9 mouse cellular contexts compared by ENCODE assay signal in the genomic region with DNA sequence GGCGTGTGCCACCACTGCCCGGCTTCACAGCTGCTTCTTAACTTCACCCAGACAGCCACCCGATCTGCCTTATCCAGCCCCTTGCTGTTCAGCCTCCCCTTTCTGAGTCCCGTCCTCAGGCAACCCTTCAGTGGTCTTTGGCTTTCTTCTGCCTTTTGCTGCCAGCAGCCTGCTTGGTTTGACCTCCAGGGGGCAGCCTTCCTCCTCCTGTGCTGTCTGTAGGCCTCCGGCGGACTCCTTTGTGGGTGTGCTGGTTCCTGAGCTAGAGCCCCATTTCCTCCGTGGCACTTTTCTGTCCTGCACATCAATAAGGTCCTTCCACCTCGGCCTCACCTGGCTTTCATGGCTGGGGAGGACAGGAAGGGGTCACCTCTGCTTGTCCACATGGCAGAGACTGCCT. TPM values are rescaled to one million over a fixed set of nuclear protein-coding genes. Genes with fewer than 3 reads are reported as not detected.
DNase-seq lines count a peak whose midpoint lies in the region; ATAC-seq and TF ChIP-seq lines count a peak whose summit lies in the region.
"Had no signal": no experiment of that assay in that cellular context is flagged by ENCODE, and none has a peak within 500 bp of the region (broad histone marks: within the 10 kb centered on the region; RNA-seq: fewer than 3 reads in every experiment).

No protein-coding gene starts in this region.

- no peak for ATAC-seq in heart, postnatal 0 days (ENCODE audit: insufficient read depth, low read depth)
- ATAC-seq in heart, embryonic 11.5 days (replicated peaks; ENCODE audit: insufficient number of reproducible peaks, low FRiP score, low TSS enrichment) = no peak

- H3K9me3 ChIP-seq in heart, postnatal 0 days (replicated peaks; ENCODE audit: control insufficient read depth, low read length) = no peaks in the 10 kb centered on the region
- H3K9me3 ChIP-seq in heart, embryonic 11.5 days (replicated peaks; ENCODE audit: control insufficient read depth, low read length) = no peaks in the 10 kb centered on the region

- 71% methylated on average over 8 of the region's 8 CpGs for WGBS in heart, postnatal 0 days
- 52% methylated on average over 8 of the region's 8 CpGs for WGBS in heart, embryonic 11.5 days (ENCODE audit: insufficient replicate concordance)

- no peak for TF ChIP-seq EP300 in heart, postnatal 0 days (IDR thresholded peaks at IDR 0.05; ENCODE audit: low read depth)

- TF ChIP-seq CTCF in heart, postnatal 0 days (IDR thresholded peaks at IDR 0.05; ENCODE audit: low read depth) = peak; percentile 25

- H3K27me3 ChIP-seq in heart, postnatal 0 days (ENCODE audit: control insufficient read depth, insufficient read depth, low read length) = no peaks in the 10 kb centered on the region
- H3K27me3 ChIP-seq in heart, embryonic 11.5 days (ENCODE audit: control insufficient read depth, insufficient read depth, low read length) = no peaks in the 10 kb centered on the region
- H3K27me3 ChIP-seq: neural tube, embryonic 12.5 days had no signal

- no peak for DNase-seq in heart, postnatal 0 days (ENCODE audit: low spot score)
- DNase-seq in heart, adult 11 months = no peak
- DNase-seq in spleen, postnatal 10 days (ENCODE audit: low spot score in 2 of 2) = peak; percentile 11 to 43
- DNase-seq in spleen, postnatal 36 days (ENCODE audit: low spot score in 2 of 2) = no peak
- DNase-seq in kidney, adult 9 months = peak; percentile 23
- DNase-seq in thymus, postnatal 25 days = peak; percentile 35
- no peak for DNase-seq in gastrocnemius, adult 18-20 months (ENCODE audit: low spot score)

- H3K4me3 ChIP-seq in heart, postnatal 0 days (ENCODE audit: low read depth, low read length) = no peak overlapping the region
- H3K4me3 ChIP-seq in heart, embryonic 11.5 days (ENCODE audit: low read depth, low read length) = no peak overlapping the region
- H3K4me3 ChIP-seq: neural tube, embryonic 12.5 days had no signal

- no peaks in the 10 kb centered on the region for H3K36me3 ChIP-seq in heart, postnatal 0 days (replicated peaks; ENCODE audit: control insufficient read depth, insufficient read depth, low read length)
- H3K36me3 ChIP-seq in heart, embryonic 11.5 days (ENCODE audit: control insufficient read depth, insufficient read depth, low read length) = no peaks in the 10 kb centered on the region
- H3K36me3 ChIP-seq: neural tube, embryonic 12.5 days had no signal

- H3K4me1 ChIP-seq in heart, postnatal 0 days (ENCODE audit: control insufficient read depth, insufficient read depth) = peaks cover 24% of the 10 kb centered on the region
- peaks cover 18% of the 10 kb centered on the region for H3K4me1 ChIP-seq in heart, embryonic 11.5 days (ENCODE audit: control insufficient read depth, insufficient read depth, low read length)

- no peak overlapping the region for H3K27ac ChIP-seq in heart, postnatal 0 days (ENCODE audit: low read depth)
- H3K27ac ChIP-seq in heart, embryonic 11.5 days (ENCODE audit: low read depth, low read length) = no peak overlapping the region
- H3K27ac ChIP-seq: neural tube, embryonic 12.5 days had no signal

- no peak overlapping the region for H3K9ac ChIP-seq in heart, postnatal 0 days (replicated peaks; ENCODE audit: low read depth, low read length)
- no peak overlapping the region for H3K9ac ChIP-seq in heart, embryonic 11.5 days (ENCODE audit: low read depth, low read length)
- H3K9ac ChIP-seq: neural tube, embryonic 12.5 days had no signal

- H3K4me2 ChIP-seq in heart, postnatal 0 days (ENCODE audit: low read depth, low read length) = no peak overlapping the region
- no peak overlapping the region for H3K4me2 ChIP-seq in heart, embryonic 11.5 days
- H3K4me2 ChIP-seq: neural tube, embryonic 12.5 days had no signal

RNA-seq across cellular contexts. Expression of gene Togaram2, which starts 20.7 kb away (rescaled TPM):
- total RNA-seq in heart, postnatal 0 days (2014; rRNA removed; ENCODE audit: low replicate concordance) = 0.46 and 2.7 TPM in 2 replicates
- 1.0 and 1.1 TPM in 2 replicates for polyA plus RNA-seq in heart, postnatal 0 days (2015; fragmentation: Nextera tagmentation; extraction: Ambion mirVana)
- polyA plus RNA-seq in heart, embryonic 11.5 days (2014; fragmentation: Nextera tagmentation; extraction: Ambion mirVana) = 1.9 and 3.1 TPM in 2 replicates
- 1 to 10 TPM; 2.4 to 4.9 TPM for total RNA-seq in gastrocnemius, adult 18-20 months (2021)

RNA-seq across cellular contexts. Expression of gene Pcare, which starts 58.9 kb away (rescaled TPM):
- total RNA-seq in heart, postnatal 0 days (2014; rRNA removed; ENCODE audit: low replicate concordance) = not detected in 2 replicates
- 0.03 TPM in 1 of 2 replicates, not detected in the other for polyA plus RNA-seq in heart, postnatal 0 days (2015; fragmentation: Nextera tagmentation; extraction: Ambion mirVana)
- polyA plus RNA-seq in heart, embryonic 11.5 days (2014; fragmentation: Nextera tagmentation; extraction: Ambion mirVana) = not detected in 2 replicates
- total RNA-seq in gastrocnemius, adult 18-20 months (2021) = under 1 TPM in 1 of 2 experiments, not detected in 1; 0.05 TPM
- polyA plus RNA-seq: neural tube, embryonic 12.5 days had no signal

Comparison
In these comparisons a context has a peak if more than half of its experiments do, and no peak if none do; other contexts are left out.
1. DNase-seq: peak in spleen, postnatal 10 days (2 of 2), kidney, adult 9 months (single experiment) and thymus, postnatal 25 days (single experiment); none in heart, postnatal 0 days (single experiment), heart, adult 11 months (single experiment), spleen, postnatal 36 days (0 of 2) and gastrocnemius, adult 18-20 months (single experiment).